Mouse (Mus musculus) midbrain, embryonic 10.5 days (tissue): ENCODE measurements around the gene Cacna2d3. TPM values are rescaled to one million over a fixed set of nuclear protein-coding genes. Genes with fewer than 3 reads are reported as not detected.

Source experiments
- DNase-seq: peaks from one replicate; pipeline ENCODE4 v3.0.0-alpha.2; 2017; ENCODE audit warnings: low spot score
- H3K27ac ChIP-seq: fragments of 300-500 bp; sonication (generic); replicated peaks from 2 replicates; pipeline ENCODE4 v1.5.1; 2016; ENCODE audit warnings: mild to moderate bottlenecking
- H3K27me3 ChIP-seq: fragments of 300-500 bp; sonication (generic); 2 replicates; pipeline ENCODE4 v1.6.1; 2016; ENCODE audit warnings: low read depth, mild to moderate bottlenecking; ENCODE audit not compliant: poor library complexity, severe bottlenecking
- H3K36me3 ChIP-seq: fragments of 300-500 bp; sonication (generic); 2 replicates; pipeline ENCODE4 v1.6.1; 2016; ENCODE audit warnings: mild to moderate bottlenecking, moderate library complexity
- H3K4me1 ChIP-seq: fragments of 300-500 bp; sonication (generic); 2 replicates; pipeline ENCODE4 v1.6.1; 2016
- H3K4me3 ChIP-seq: fragments of 300-500 bp; sonication (generic); 2 replicates; pipeline ENCODE4 v1.5.1; 2016; ENCODE audit warnings: mild to moderate bottlenecking, moderate library complexity
- H3K9me3 ChIP-seq: fragments of 300-500 bp; sonication (generic); replicated peaks from 2 replicates; pipeline ENCODE4 v1.6.1; 2016; ENCODE audit warnings: mild to moderate bottlenecking
- WGBS: fragments of 180-500 bp; shearing (Covaris S2); methylation state at CpG from one replicate; pipeline ENCODE4 v1.1.7; 2016; 5-methylcytosine and 5-hydroxymethylcytosine counted together
- polyA plus RNA-seq: library from polyadenylated mRNA; unstranded; fragments of >200 nt; fragmentation: Nextera tagmentation; extraction: Ambion mirVana; gene quantifications from 2 replicates; pipeline ENCODE4 v1.2.1, GENCODE M21; 2016

The Cacna2d3 gene
- polyA plus RNA-seq, 1 experiment from 2014 or later: 5.6 TPM

DNA sequence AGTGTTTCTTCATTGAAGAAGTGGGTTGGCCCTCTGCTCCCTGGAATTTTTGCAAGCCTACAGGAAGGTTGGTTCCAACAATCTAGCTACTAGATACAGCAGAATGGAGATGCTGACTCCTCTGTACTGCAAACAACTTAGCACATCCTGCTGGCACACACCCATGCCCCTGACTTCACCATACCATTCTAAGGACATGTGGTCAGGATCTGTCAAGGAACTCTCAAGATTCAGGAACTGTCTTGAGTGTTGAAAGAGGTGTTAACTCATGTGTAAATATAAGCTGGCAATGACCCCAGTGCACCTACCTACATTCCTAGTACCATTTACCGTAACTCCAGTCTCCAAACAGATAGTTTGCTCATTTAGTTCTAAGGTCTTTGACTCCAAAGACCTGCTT lies 461.0 kb downstream of the Cacna2d3 start:
- Histone ChIP-seq H3K4me1 (no peaks in the 10 kb centered on the region), H3K27ac (no peak overlapping the region), H3K27me3 (no peaks in the 10 kb centered on the region), H3K36me3 (no peaks in the 10 kb centered on the region), H3K9me3 (peaks cover 2% of the 10 kb centered on the region; the same call in 1 of the 2 replicates), H3K4me3 (no peak overlapping the region)
- no peak for DNase-seq
- WGBS: 92% methylated on average over 1 of the region's 1 CpGs

DNA sequence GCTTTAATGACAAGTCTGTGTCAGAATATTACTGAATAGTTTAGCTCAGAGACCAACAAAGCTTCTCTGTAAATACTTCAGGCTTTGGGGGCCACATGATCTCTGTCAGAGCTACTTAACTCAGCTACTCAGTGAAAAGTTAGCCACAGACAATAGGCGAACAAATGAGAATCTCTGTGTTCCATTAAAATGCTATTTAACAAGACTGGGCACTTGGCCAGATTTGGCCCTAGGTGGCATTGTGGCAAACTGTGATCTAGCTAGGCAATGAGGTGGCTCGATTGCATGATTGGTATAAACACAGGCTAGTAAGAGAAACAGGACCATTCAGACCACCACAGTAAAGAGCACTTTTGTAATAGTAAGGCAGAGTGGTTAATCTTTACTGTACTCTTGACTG lies 478.1 kb downstream of the Cacna2d3 start:
- H3K9me3 ChIP-seq: peaks cover 20% of the 10 kb centered on the region
- H3K27ac ChIP-seq: no peak overlapping the region
- WGBS: 91% methylated on average over 2 of the region's 2 CpGs
- no peaks in the 10 kb centered on the region for H3K4me1 ChIP-seq
- H3K4me3 ChIP-seq: no peak overlapping the region
- H3K36me3 ChIP-seq: 0 out of 2 replicates have a peak, but pooled peaks cover 6% of the 10 kb centered on the region
- no peaks in the 10 kb centered on the region for H3K27me3 ChIP-seq
- DNase-seq: no peak

DNA sequence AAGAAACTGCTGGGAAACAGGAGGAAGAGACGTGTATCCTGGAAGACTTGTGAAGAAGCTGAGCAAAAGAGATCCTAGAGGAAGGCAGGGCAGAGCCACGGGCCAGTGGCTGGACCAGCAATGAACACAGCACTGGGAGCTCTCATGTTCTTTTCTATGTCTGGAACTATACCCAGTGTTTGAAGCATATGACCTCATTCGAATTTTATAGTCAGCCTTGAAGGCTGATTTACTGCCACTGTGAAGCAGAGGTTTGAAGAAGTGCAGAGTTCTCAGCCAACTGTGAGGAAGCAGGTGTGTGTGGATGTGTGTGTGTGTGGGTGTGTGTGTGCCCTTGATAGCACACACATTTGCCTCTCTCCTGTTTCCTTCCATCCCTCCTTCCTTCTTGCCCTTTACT lies 483.2 kb downstream of the Cacna2d3 start:
- no peak for DNase-seq
- 78% methylated on average over 3 of the region's 3 CpGs for WGBS
- peaks cover 12% of the 10 kb centered on the region; the same call in 1 of the 2 replicates for H3K9me3 ChIP-seq
- H3K27ac ChIP-seq: no peak overlapping the region
- no peaks in the 10 kb centered on the region for H3K36me3 ChIP-seq
- peaks cover 8% of the 10 kb centered on the region for H3K4me1 ChIP-seq
- H3K27me3 ChIP-seq: no peaks in the 10 kb centered on the region
- H3K4me3 ChIP-seq: no peak overlapping the region

DNA sequence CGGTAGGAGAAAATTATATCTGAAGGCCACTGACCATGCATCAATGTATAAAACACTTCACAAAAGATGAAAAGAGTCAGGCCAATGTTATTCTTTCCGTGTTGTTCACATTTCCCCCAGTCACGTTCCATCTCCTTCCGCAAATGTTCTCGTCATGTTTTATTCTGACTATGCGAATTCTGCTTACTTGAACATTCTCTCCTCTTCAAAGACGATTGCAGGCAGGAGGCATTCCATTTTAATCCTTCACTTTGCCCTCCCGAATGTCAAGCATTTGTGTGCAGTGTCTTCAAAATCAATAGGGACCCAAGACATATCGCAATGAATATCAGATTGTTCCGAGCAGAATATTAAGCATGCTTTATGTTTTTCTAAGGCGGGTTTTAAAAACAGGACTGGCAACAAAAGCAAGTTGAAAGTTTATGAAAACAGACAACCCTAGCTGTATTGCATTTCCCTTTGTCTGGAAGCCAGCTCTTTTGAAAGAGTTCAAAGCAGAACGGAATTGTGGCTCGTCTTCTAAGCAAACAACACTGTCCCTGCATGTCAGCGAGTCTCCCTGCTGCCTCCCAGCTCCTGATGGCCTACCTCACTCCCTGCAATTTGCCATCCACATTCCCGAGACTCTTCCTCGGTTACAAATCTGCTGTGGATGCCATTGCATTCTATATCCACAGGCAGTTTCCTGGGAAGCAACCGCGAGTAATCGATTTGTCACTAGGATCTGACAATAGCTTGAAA lies 492.5 kb downstream of the Cacna2d3 start:
- peaks cover 61% of the 10 kb centered on the region for H3K4me1 ChIP-seq
- H3K4me3 ChIP-seq: peak overlapping the region; percentile 23; the same call in 1 of the 2 replicates
- 34% methylated on average over 19 of the region's 19 CpGs for WGBS
- H3K27me3 ChIP-seq: no peaks in the 10 kb centered on the region; the same call in 1 of the 2 replicates
- H3K9me3 ChIP-seq: no peaks in the 10 kb centered on the region
- peak overlapping the region; percentile 72 for H3K27ac ChIP-seq
- peak; percentile 53 for DNase-seq
- no peaks in the 10 kb centered on the region for H3K36me3 ChIP-seq

DNA sequence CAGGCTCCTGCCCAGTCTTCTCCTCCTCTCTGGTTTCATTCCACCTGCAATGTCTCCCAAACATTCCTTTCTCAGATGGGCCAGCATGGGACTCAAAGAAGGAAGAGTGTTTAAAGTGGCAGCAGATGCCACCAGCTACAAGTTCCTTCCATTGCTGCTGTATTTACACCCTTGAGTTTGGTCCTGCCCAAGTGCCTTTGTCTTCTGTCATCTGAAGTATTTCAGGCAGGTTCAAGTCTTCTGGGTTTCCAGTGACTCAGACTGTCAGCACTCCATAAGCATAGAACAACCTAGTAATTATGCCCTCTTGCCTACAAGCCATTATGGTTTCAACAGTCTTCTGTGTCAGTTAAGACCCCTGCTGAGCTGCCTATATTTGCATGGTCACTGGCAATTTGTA lies 493.2 kb downstream of the Cacna2d3 start:
- no peaks in the 10 kb centered on the region for H3K9me3 ChIP-seq
- peak overlapping the region; percentile 23; the same call in 1 of the 2 replicates for H3K4me3 ChIP-seq
- no peaks in the 10 kb centered on the region; the same call in 1 of the 2 replicates for H3K27me3 ChIP-seq
- no peak for DNase-seq
- no peaks in the 10 kb centered on the region for H3K36me3 ChIP-seq
- H3K27ac ChIP-seq: peak overlapping the region; percentile 72
- H3K4me1 ChIP-seq: peaks cover 58% of the 10 kb centered on the region

DNA sequence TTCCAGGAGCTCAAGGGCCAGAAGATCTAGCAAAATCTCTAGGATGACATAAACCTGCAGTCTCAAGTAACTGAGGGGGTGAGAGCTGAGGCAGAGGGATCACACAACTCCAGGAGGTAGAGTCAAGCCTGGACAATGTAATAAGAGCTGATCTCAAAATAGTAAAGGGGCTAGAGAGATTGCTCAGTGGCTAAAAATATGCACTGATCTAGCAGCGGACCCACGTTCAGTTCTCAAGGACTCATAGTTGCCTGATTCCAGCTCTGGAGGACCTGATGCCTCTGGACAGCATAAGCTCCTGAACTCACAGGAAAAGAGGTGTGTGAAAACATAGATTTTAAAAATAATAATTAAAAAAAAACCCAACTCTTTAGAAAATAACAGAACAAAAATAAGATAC lies 493.7 kb downstream of the Cacna2d3 start:
- Histone ChIP-seq H3K27me3 (no peaks in the 10 kb centered on the region; the same call in 1 of the 2 replicates), H3K4me3 (no peak overlapping the region), H3K4me1 (peaks cover 60% of the 10 kb centered on the region), H3K9me3 (no peaks in the 10 kb centered on the region), H3K36me3 (no peaks in the 10 kb centered on the region), H3K27ac (peak overlapping the region; percentile 72)
- DNase-seq: no peak
- WGBS: 78% methylated on average over 2 of the region's 2 CpGs

DNA sequence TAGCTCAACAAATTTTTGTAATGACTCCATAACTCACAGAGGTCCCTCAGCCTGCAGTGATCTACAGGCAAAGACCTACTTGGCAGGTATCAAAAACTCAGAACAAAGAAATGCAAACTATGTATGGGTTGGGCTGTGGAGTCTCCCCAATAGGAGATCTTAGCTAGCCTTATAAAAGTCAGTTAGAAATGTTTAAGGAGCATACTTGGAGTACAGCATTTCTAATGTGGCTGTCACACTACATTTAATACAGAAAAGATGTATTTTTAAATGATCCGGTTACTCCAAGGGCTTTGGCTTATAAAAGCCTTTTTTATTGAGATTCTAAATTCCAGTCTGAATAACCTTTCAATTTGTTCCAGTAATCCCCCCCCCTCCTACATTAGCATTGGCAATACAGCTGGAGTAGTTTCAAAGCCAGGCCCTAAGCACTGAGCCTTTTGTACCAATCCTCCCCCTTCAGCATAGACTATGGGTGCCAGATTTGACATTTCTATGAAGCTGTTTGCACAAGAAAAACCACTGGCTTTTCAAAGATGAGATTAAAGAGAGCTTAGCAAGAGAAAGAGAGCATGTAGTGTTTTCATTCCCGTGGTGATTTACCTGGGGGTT lies 495.8 kb downstream of the Cacna2d3 start:
- peaks cover 65% of the 10 kb centered on the region for H3K4me1 ChIP-seq
- no peak for DNase-seq
- no peak overlapping the region for H3K4me3 ChIP-seq
- H3K27ac ChIP-seq: peak overlapping the region; percentile 71; the same call in 1 of the 2 replicates
- 20% methylated on average over 2 of the region's 2 CpGs for WGBS
- H3K9me3 ChIP-seq: no peaks in the 10 kb centered on the region
- no peaks in the 10 kb centered on the region; the same call in 1 of the 2 replicates for H3K27me3 ChIP-seq
- no peaks in the 10 kb centered on the region for H3K36me3 ChIP-seq

DNA sequence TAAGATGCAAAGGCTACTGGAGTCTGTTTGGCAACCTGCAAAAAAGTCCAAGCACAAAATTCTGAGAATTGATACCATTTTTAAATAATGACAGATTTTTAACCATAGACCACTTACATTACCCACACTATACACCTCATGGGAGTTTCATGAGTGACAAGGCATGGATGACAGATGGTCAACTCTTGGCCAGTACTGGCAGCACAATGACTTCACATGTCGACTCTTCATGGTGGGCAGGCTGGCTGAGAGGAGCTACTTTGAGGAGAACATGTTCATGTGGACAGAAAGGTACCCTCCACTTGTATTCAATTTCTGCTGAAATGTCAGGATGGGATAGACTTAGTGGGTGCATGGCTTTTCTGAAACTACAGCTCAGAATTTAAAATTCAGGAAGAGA lies 498.7 kb downstream of the Cacna2d3 start:
- no peaks in the 10 kb centered on the region for H3K27me3 ChIP-seq
- no peak overlapping the region for H3K27ac ChIP-seq
- DNase-seq: no peak
- 85% methylated on average over 1 of the region's 1 CpGs for whole genome bisulfite sequencing
- peaks cover 37% of the 10 kb centered on the region for H3K4me1 ChIP-seq
- no peak overlapping the region for H3K4me3 ChIP-seq
- H3K9me3 ChIP-seq: no peaks in the 10 kb centered on the region
- H3K36me3 ChIP-seq: no peaks in the 10 kb centered on the region

DNA sequence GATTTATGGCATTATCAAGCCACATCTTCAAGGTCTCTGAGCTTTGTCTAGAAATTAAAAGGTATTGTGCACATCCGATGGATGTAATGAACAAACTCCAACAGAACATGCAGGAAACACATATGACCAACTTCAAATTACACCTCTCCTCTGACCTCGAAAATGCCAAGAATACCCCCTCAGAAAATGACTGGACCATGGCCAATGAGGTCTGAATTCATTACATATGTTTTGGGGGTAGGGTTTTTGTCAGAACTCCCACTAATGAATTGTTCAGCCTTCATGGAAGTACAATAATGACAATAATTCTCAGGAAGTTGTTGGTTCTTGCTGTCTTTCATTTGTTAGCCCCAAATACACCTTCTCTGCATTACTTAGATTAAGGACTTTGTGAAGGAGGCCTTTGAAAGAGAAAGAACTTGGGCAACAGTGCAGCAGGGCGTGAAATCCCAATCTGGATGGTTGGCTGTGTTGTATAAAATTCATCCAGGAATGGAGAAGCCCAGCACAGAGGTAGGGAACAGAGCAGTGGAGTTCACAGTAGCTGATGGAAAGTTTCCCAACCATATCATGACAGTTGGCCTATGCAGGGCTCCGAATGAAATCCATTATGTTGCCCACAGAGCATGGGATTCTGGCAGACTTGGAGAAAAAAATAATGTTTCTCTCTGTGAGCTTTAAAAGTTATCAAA lies 499.3 kb downstream of the Cacna2d3 start:
- peaks cover 33% of the 10 kb centered on the region for H3K4me1 ChIP-seq
- no peaks in the 10 kb centered on the region for H3K9me3 ChIP-seq
- WGBS: 68% methylated on average over 4 of the region's 4 CpGs

DNA sequence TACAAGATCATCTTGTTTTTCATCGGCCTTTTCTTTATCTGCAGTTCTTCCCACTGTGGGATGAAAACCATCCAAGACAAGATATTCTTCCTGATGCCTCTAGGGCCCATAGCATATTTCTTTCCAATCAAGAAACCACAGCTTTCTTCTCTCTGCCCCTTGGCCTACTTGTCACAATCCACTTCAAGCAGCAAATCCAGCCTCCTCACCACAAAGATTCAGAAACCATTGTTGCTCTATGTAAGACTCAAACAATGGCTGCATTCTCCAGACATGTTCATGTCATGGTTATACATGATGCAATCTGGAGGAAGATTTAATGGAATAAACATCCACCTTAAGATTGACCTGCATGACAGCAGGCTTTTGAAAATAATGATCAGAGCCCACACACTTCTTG lies 505.6 kb downstream of the Cacna2d3 start:
- H3K9me3 ChIP-seq: no peaks in the 10 kb centered on the region
- H3K27ac ChIP-seq: no peak overlapping the region
- no peak overlapping the region for H3K4me3 ChIP-seq
- 81% methylated on average over 1 of the region's 1 CpGs for WGBS
- no peaks in the 10 kb centered on the region for H3K4me1 ChIP-seq
- no peaks in the 10 kb centered on the region for H3K27me3 ChIP-seq
- DNase-seq: peak; percentile 2
- no peaks in the 10 kb centered on the region for H3K36me3 ChIP-seq

More for the DNA sequence above, 499.3 kb downstream of the Cacna2d3 start:
- Histone ChIP-seq H3K27ac (peak overlapping the region; percentile 13; the same call in 1 of the 2 replicates), H3K27me3 (no peaks in the 10 kb centered on the region), H3K4me3 (no peak overlapping the region), H3K36me3 (no peaks in the 10 kb centered on the region)
- no peak for DNase-seq

DNA sequence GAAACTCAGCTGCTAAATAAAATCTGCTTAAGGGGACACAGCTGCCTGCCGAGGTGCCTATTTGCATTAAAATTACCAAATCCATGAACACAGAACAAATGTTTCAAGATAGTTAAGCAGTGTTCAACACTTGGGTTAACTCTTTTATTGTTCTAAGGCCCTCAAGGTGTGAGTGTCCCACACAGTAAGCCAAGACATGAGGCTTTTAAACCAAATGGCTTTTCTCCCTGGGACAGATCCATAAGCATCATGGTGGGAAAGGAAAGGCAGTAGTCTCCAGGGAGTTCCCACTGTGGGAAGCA lies 516.7 kb downstream of the Cacna2d3 start:
- DNase-seq: no peak
- Histone ChIP-seq H3K36me3 (0 out of 2 replicates have a peak, but pooled peaks cover 4% of the 10 kb centered on the region), H3K4me1 (peaks cover 43% of the 10 kb centered on the region), H3K9me3 (peaks cover 8% of the 10 kb centered on the region), H3K4me3 (no peak overlapping the region), H3K27me3 (no peaks in the 10 kb centered on the region), H3K27ac (peak overlapping the region; percentile 74)
- 26% methylated on average over 1 of the region's 1 CpGs for WGBS

DNA sequence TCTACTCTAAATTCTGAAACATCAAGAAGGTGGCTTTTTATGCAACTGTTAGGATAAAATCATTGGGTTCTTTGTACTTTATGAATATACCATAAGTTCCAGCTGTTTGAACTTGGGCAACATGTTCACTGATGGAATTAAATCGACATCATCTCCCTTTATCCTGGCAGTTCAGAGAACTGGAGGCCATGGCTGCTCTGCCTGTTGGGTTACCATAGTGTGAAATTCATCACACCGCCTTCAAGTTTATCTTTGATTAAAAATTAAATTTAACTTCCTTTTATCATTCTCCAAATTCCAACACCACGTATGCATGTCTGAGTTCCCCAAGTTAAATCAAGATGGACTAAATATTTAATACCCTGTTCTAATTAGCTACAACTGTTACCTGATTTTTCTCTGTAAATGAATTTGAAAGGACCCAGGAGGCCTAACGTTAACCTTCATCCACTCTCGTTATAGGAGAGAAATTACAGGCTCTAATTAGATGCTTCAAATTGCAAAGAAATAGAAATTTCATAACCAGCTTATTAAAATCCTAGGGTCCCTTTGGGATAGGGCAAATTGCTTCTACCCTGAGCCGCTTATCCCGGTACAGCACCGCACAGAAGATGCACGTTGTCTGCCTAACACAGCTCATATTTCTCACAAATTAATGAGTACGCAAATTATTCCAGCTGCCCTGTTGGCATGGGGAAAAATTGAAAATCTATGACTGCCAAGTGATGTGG lies 517.3 kb downstream of the Cacna2d3 start:
- DNase-seq: no peak
- Histone ChIP-seq H3K27me3 (no peaks in the 10 kb centered on the region), H3K27ac (peak overlapping the region; percentile 74), H3K36me3 (0 out of 2 replicates have a peak, but pooled peaks cover 4% of the 10 kb centered on the region), H3K4me3 (no peak overlapping the region), H3K4me1 (peaks cover 43% of the 10 kb centered on the region), H3K9me3 (peaks cover 8% of the 10 kb centered on the region)
- WGBS: 65% methylated on average over 10 of the region's 10 CpGs
